Mouse (Mus musculus) hindbrain, postnatal 0 days (tissue): ENCODE data around the gene Prox2. TPM values are rescaled to one million over a fixed set of nuclear protein-coding genes. Genes with fewer than 3 reads are reported as not detected.

Source experiments
- ATAC-seq: fragments of 200-750 bp; cut with Nextera tagmentation; 2 replicates; pipeline ENCODE4 v1.8.0; 2017; ENCODE audit warnings: mild to moderate bottlenecking, moderate TSS enrichment, moderate library complexity
- DNase-seq: peaks from one replicate; pipeline ENCODE4 v3.0.0-alpha.2; 2015; ENCODE audit warnings: low spot score
- H3K27ac ChIP-seq: fragments of 300-500 bp; sonication (generic); 2 replicates; pipeline ENCODE4 v1.5.1; 2014; ENCODE audit warnings: mild to moderate bottlenecking
- H3K27me3 ChIP-seq: fragments of 300-500 bp; sonication (generic); 2 replicates; pipeline ENCODE4 v1.6.1; 2014; ENCODE audit warnings: low read length, mixed read lengths; ENCODE audit not compliant: insufficient read depth
- H3K36me3 ChIP-seq: fragments of 300-500 bp; sonication (generic); 2 replicates; pipeline ENCODE4 v1.6.1; 2014; ENCODE audit warnings: low read length, mixed read lengths; ENCODE audit not compliant: insufficient read depth
- H3K4me1 ChIP-seq: fragments of 300-500 bp; sonication (generic); 2 replicates; pipeline ENCODE4 v1.6.1; 2014; ENCODE audit warnings: antibody characterized with exemption, low read length, mixed read lengths; ENCODE audit not compliant: insufficient read depth
- H3K4me2 ChIP-seq: fragments of 300-500 bp; sonication (generic); 2 replicates; pipeline ENCODE4 v1.6.1; 2014; ENCODE audit warnings: low read depth, mild to moderate bottlenecking, low read length, moderate library complexity, mixed read lengths
- H3K4me3 ChIP-seq: fragments of 300-500 bp; sonication (generic); 2 replicates; pipeline ENCODE4 v1.5.1; 2014; ENCODE audit warnings: low read length
- H3K9ac ChIP-seq: fragments of 300-500 bp; sonication (generic); replicated peaks from 2 replicates; pipeline ENCODE4 v1.6.1; 2014; ENCODE audit warnings: mild to moderate bottlenecking, low read length, moderate library complexity, mixed read lengths
- H3K9me3 ChIP-seq: fragments of 300-500 bp; sonication (generic); 2 replicates; pipeline ENCODE4 v1.6.1; 2016; ENCODE audit warnings: low read length, mixed read lengths
- CTCF ChIP-seq: IDR thresholded peaks from 2 replicates; pipeline ENCODE4 v1.5.1; 2016; ENCODE audit warnings: antibody characterized with exemption, control low read depth, low read depth
- WGBS: fragments of 180-500 bp; shearing (Covaris S2); extraction: QIAGEN DNeasy Blood & Tissue Kit; methylation state at CpG from one replicate; pipeline ENCODE4 v1.1.7; 2014; 5-methylcytosine and 5-hydroxymethylcytosine counted together
- polyA plus RNA-seq: library from polyadenylated mRNA; unstranded; fragments of >200 nt; fragmentation: Nextera tagmentation; extraction: Ambion mirVana; gene quantifications from 2 replicates; pipeline ENCODE4 v1.2.1, GENCODE M21; 2015
- total RNA-seq: library from RNA; depleted of rRNA; stranded (reverse); fragments of >200 nt; gene quantifications from 2 replicates; pipeline ENCODE4 v1.2.3, GENCODE M21; 2014

Gene Prox2
- total and polyA plus RNA-seq, 2 experiments from 2014 or later, result 0.68 to 1.4 TPM

DNA sequence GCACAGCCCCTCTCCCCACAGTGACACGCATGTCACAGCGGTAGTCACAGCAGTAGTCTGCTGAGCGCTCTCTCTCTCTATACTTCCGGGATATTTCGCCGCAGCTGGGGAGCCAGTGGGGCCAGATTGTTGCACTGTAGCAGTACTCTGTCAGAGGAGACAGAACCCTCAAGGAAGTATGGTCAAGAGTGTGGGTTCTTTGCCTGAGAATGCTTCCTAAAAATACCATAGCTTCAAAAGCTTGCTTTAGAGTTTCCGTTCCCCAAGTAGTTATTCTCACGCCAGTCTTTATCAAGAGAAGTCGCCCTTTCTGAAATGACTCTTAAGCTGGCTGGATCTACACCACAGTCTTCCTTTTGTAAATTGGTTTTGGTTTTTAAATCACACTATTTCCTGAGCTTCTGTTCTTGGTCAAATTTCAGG, 12.6 kb upstream of the Prox2 start:
- Histone ChIP-seq H3K4me1 (no peaks in the 10 kb centered on the region), H3K36me3 (peaks cover 48% of the 10 kb centered on the region), H3K9me3 (no peaks in the 10 kb centered on the region), H3K9ac (no peak overlapping the region), H3K27me3 (no peaks in the 10 kb centered on the region), H3K4me2 (no peak overlapping the region), H3K4me3 (no peak overlapping the region), H3K27ac (no peak overlapping the region)
- DNase-seq (no peak), ATAC-seq (no peak)
- WGBS, result 91% methylated on average over 9 of the region's 9 CpGs
- TF ChIP-seq CTCF, result no peak

DNA sequence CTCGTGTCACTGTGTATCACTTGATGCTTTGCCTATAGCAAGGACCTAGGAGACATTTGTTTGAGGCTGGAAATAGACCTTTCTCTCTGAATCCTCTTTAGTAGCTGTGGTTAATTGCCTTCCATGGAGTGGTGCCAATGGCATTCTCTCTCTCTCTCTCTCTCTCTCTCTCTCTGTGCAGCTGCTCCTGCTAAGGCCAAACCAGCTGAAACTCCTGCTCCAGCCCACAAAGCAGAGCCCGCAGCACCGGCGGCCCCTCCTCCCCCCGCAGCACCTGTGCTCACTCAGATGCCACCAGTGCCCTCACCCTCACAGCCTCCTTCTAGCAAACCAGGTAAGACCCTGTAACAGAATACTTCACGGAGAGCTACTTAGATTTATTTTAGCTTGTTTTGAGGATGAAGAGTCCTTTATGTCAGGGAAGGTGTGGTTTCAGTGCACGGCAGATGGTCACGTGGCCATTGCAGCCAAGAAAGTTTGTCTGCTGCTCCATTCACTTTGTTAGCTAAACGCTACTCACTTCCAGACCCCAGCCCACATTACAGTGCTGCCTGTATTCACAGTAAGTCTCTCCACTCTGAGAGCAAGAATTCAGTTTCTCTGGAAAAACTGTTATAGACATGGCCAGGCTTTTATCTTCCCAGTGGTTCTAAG, 11.4 kb upstream of the Prox2 start:
- Histone ChIP-seq H3K4me3 (no peak overlapping the region), H3K4me2 (no peak overlapping the region), H3K27me3 (no peaks in the 10 kb centered on the region), H3K27ac (no peak overlapping the region), H3K4me1 (no peaks in the 10 kb centered on the region), H3K9me3 (no peaks in the 10 kb centered on the region), H3K36me3 (peaks cover 49% of the 10 kb centered on the region), H3K9ac (no peak overlapping the region)
- no peak for DNase-seq
- no peak for ATAC-seq
- WGBS, result 69% methylated on average over 9 of the region's 9 CpGs
- no peak for TF ChIP-seq CTCF

DNA sequence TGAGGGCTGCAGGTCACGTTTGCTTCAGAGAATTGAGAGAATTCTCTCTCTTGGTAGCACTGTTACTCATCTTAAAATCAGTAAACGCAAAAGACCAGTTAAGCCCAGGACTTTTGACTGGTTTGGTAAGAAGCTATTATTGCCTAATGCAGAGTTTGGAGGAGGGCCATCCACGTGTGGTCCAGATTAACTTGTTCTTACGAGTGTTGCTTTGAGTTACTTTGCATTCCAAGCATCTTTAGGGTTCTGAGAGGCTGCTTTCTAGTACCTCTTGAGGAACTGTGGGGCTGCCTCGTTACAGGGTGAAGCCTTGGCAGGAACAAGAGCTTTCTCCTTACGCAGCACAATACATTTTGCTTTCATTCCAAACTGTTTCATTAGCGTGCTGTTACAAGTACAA, 5.1 kb upstream of the Prox2 start:
- ATAC-seq, result no peak

DNA sequence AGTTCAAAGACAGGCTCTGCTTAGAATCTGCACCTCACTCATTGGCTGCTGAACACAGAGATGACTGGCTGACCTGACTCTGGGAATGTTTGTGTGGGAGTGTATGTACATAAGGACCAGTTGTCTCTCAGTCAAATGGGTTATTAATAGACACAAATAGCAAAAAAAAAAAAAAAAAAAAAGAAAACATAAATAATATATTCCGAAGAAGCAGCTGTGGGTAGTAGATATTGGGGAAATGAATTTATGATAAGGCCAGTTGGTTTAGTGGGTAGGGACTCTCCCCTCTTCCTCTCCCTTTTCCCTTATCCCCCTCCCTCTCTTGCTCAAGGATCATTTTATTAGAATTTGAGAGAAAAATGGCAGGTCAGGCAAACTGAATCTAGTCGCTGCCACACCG, 3.4 kb upstream of the Prox2 start:
- Histone ChIP-seq H3K27ac (no peak overlapping the region), H3K27me3 (no peaks in the 10 kb centered on the region), H3K9me3 (no peaks in the 10 kb centered on the region), H3K36me3 (peaks cover 9% of the 10 kb centered on the region), H3K4me1 (peaks cover 10% of the 10 kb centered on the region), H3K4me3 (no peak overlapping the region), H3K4me2 (no peak overlapping the region), H3K9ac (no peak overlapping the region)
- TF ChIP-seq CTCF, result no peak
- ATAC-seq (no peak), DNase-seq (no peak)
- WGBS, result 96% methylated on average over 3 of the region's 3 CpGs

More for the DNA sequence above, 5.1 kb upstream of the Prox2 start:
- Histone ChIP-seq H3K9ac (no peak overlapping the region), H3K4me3 (no peak overlapping the region), H3K27ac (no peak overlapping the region), H3K27me3 (no peaks in the 10 kb centered on the region), H3K4me1 (peaks cover 10% of the 10 kb centered on the region), H3K36me3 (peaks cover 15% of the 10 kb centered on the region), H3K4me2 (no peak overlapping the region), H3K9me3 (no peaks in the 10 kb centered on the region)
- DNase-seq, result no peak
- WGBS, result 79% methylated on average over 7 of the region's 7 CpGs
- TF ChIP-seq CTCF, result no peak

GRCm38 (mm10) chr12:85113337-85113736, 2.8 kb upstream of the Prox2 start:
- no peak for DNase-seq
- Histone ChIP-seq H3K4me3 (no peak overlapping the region), H3K27ac (no peak overlapping the region), H3K36me3 (peaks cover 7% of the 10 kb centered on the region), H3K9me3 (no peaks in the 10 kb centered on the region), H3K4me2 (no peak overlapping the region), H3K27me3 (no peaks in the 10 kb centered on the region), H3K4me1 (peaks cover 10% of the 10 kb centered on the region), H3K9ac (no peak overlapping the region)
- ATAC-seq, result no peak
- WGBS, result 89% methylated on average over 3 of the region's 3 CpGs
- TF ChIP-seq CTCF, result no peak

DNA sequence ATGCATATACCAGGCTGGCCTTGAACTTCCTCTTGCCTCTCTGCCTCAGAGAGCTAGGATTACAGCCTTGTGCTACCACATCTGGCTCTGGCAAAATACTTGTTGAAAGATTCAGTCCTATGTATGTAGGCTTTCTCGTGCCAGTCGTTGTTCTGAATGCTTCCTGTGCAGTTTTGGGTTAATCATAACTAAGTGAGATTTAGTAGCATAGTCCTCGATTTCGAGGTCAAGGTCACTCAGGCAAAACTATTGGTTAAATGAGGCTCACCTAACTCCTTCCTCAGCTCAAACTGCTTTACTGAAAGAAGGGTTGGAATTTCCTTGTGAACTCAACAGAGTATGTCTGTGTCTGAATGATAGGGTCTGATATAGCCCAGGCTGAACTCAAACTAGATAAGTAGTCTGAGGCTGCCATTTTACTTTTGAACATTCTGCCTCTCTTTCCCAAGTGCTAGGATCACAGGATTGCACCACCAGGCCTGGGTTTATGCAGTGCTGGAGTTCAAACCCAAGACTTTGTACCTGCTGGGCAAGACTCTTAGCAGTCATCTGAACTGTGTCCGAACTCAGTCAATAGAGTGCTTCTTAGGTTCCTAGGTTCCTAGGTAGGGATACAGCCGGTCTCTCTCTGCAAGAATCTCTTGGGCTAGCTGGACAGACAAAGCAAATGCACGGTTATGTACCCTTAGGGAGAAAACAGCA, 2.1 kb upstream of the Prox2 start:
- 88% methylated on average over 7 of the region's 7 CpGs for WGBS
- peaks cover 7% of the 10 kb centered on the region for H3K36me3 ChIP-seq
- ATAC-seq (no peak), DNase-seq (no peak)
- TF ChIP-seq CTCF, result no peak
- H3K4me2 ChIP-seq, result peak overlapping the region; percentile 77; the same call in 1 of the 2 replicates
- H3K4me1 ChIP-seq, result peaks cover 10% of the 10 kb centered on the region
- no peaks in the 10 kb centered on the region for H3K9me3 ChIP-seq
- H3K27me3 ChIP-seq, result no peaks in the 10 kb centered on the region
- H3K27ac ChIP-seq, result no peak overlapping the region
- H3K9ac ChIP-seq, result no peak overlapping the region
- no peak overlapping the region for H3K4me3 ChIP-seq
